Mouse (Mus musculus) right cerebral cortex, postnatal 25 days (tissue): ENCODE results near the gene Alpi.

Source experiments
- DNase-seq: peaks from one replicate; pipeline ENCODE4 v3.0.0; 2022

Alpi gene

DNA sequence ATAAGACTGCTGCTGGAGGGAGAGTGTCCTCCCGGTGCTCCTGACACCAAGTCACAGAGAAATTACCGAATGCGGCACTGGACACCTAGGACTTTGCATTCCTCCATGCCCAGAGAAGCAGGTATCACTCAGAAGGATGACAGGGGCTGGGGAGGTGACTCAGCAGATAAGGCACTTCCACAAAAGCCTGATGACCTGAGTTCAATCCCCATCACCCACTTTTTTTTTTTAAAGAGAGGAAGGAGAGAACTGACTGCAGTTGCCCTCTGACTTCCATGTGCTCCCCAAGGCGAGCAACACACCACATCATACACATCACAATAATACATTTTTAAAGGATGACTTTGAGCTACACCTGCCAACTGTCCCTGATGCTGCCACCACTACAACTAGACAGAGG is 44.3 kb downstream of the Alpi start:
- DNase-seq = no peak

DNA sequence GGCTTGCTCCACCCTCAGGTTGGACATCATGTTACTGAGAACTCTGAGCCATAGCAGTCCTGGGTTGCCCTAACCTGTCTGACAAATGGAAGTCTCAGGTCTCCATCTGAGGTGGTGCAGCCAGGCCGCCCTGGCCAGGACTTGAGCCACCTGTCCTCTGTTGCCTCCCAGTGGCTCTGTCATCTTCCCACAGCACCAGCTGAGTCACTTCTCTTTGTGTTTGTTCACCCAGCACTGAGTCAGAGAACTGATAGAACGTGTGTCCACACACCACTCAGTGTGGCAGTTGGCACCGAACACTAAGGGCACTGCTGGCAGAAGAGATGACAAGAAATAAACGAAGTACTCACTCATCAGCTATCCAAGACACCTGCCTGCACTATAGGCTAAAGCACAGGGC is 50.0 kb downstream of the Alpi start:
- DNase-seq = no peak

DNA sequence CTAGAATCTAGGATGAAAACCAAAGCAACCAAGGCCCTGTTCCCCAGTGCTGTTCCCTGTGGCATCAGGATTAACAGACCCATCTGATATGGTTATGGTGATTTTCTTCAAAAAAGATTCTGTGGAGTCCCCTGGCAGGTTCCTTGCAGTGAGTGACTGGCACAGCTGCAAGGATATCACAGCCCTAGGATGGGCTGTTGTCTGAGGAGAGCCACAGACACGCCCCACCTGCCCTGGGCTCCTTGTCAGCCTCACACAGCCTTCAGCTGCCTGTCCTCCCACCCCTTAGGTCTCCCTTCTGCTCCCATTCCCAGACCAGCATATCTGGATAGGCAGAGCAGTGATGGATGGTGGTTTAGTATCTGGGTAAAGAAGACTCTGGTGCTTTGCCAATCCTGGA is 50.7 kb downstream of the Alpi start:
- DNase-seq = no peak

DNA sequence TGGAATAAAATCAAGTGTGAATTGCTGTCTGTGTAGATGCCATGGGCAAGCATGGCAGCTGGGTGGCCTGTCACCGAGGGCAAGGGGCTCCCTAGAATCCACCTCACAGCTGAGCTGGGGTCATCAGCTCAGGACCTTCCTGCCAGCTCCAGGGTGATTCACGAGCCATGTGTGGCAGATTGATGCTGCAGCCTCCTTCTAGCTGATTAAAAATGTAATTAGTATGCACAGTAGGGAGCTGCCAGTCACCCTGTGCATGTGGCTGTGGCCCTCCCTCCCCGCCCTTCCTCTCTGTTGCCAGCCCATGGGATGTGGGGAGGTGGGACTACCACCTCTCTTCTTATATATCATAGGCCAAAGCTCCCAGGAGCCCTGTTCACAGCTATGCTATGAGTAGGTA is 51.3 kb downstream of the Alpi start:
- no peak for DNase-seq
